Mouse (Mus musculus): ENCODE results near the gene AC129217.1. TPM values are rescaled to one million over a fixed set of nuclear protein-coding genes. Genes with fewer than 3 reads are reported as not detected.
"Not testable (repeated sequence)": the region's sequence is repeated elsewhere in the genome, so short reads cannot be mapped to it uniquely, and the experiment has no call there.

Gene AC129217.1
- total and polyA plus RNA-seq, 3 experiments, result not detected

DNA sequence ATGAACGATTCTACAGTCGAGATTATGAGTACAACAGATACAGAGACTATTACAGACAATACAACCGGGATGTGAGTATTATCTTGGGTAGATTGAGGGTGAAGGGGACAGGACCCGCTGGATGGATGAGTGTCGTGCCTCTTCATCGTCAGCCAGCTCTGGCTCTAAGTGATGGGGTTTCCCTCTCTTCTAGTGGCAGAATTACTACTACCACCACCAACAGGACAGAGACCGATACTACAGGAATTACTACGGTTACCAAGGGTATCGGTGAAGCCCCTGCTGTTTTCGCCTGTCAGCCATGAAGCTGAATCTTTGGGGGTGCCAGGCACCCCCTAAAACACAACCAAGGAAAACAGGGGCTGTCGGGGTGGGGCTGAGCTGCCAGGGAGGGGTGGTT lies 1.7 kb downstream of the AC129217.1 start:
- H3K27ac ChIP-seq, result no peak overlapping the region
- no peak overlapping the region for H3K9ac ChIP-seq (ENCODE audit: low read depth, low read length)
- peaks cover 2% of the 10 kb centered on the region; the same call in 1 of the 2 replicates for H3K79me2 ChIP-seq (replicated peaks; ENCODE audit: control insufficient read depth, insufficient read depth, low read length)
- DNase-seq, result no peak
- H3K4me1 ChIP-seq (ENCODE audit: control insufficient read depth, insufficient read depth, low read length), result no peaks in the 10 kb centered on the region
- no peaks in the 10 kb centered on the region for H3K27me3 ChIP-seq (ENCODE audit: control insufficient read depth, insufficient read depth, low read length)
- WGBS, result 84% methylated on average over 11 of the region's 11 CpGs
- H3K36me3 ChIP-seq (ENCODE audit: control insufficient read depth, insufficient read depth, low read length), result peaks cover 28% of the 10 kb centered on the region
- no peak overlapping the region for H3K4me3 ChIP-seq
- TF ChIP-seq POLR2A (IDR thresholded peaks at IDR 0.05; ENCODE audit: insufficient read depth, low read depth, low read length), result no peak
- TF ChIP-seq EP300 (IDR thresholded peaks at IDR 0.05; ENCODE audit: insufficient read depth, low read depth, low read length), result no peak
- no peak for TF ChIP-seq CTCF (IDR thresholded peaks at IDR 0.05)
- intact Hi-C loops (cut with DNase I), result no loop called here

DNA sequence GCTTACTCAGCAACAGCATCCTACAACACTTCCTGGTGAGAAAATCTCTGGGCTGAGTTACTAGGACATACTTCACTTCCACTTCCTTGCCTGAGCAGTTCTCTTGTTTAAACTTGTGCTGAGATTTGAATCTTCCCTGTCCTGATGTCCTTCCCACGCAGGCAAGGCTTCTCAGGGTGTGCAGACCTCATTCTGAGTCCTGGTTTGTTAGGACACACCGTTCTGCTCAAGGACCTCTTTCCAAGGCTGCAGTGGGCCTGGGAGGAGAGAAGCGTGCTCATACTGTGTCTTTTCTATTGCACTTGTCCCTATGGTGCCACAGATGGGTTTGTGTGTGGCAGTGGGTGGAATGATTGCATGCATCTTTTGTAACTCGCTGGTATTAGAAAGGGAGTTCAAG lies 3.4 kb downstream of the AC129217.1 start:
- intact Hi-C loops (cut with DNase I), result no loop called here
- no peaks in the 10 kb centered on the region for H3K27me3 ChIP-seq (ENCODE audit: control insufficient read depth, insufficient read depth, low read length)

DNA sequence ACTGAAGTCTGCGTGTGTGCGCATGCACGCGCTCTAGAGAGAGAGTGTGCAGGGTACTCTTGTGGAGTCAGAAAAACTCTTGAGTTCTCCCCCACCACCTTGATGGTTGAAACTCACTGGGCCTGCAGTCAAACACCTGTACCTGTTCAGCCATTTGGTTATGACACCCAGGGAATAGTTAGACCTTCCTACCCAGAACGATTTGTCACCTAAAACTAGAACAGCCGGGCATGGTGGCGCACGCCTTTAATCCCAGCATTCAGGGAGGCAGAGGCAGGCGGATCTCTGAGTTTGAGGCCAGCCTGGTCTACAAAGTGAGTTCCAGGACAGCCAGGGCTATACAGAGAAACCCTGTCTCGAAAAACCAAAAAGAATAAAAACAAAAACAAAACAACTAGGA lies 6.8 kb downstream of the AC129217.1 start:
- H3K4me3 ChIP-seq; H3K27ac ChIP-seq; H3K4me1 ChIP-seq (ENCODE audit: control insufficient read depth, insufficient read depth, low read length); H3K9ac ChIP-seq (ENCODE audit: low read depth, low read length); H3K36me3 ChIP-seq (ENCODE audit: control insufficient read depth, insufficient read depth, low read length); H3K27me3 ChIP-seq (ENCODE audit: control insufficient read depth, insufficient read depth, low read length); DNase-seq; H3K79me2 ChIP-seq (replicated peaks; ENCODE audit: control insufficient read depth, insufficient read depth, low read length): not testable (repeated sequence)
- intact Hi-C loops (cut with DNase I), result loop anchor here (2.0 kb wide), 1 partner anchor 14 kb away; no protein-coding TSS in a partner anchor
- 97% methylated on average over 10 of the region's 10 CpGs for WGBS

More for the DNA sequence above, 3.4 kb downstream of the AC129217.1 start:
- Histone ChIP-seq H3K79me2 (replicated peaks; ENCODE audit: control insufficient read depth, insufficient read depth, low read length) (no peaks in the 10 kb centered on the region), H3K4me1 (ENCODE audit: control insufficient read depth, insufficient read depth, low read length) (no peaks in the 10 kb centered on the region; the same call in 1 of the 2 replicates), H3K4me3 (no peak overlapping the region), H3K9ac (ENCODE audit: low read depth, low read length) (no peak overlapping the region), H3K36me3 (ENCODE audit: control insufficient read depth, insufficient read depth, low read length) (peaks cover 18% of the 10 kb centered on the region), H3K27ac (no peak overlapping the region)
- TF ChIP-seq POLR2A (IDR thresholded peaks at IDR 0.05; ENCODE audit: insufficient read depth, low read depth, low read length) (0 out of 2 replicates have a peak, but pooled peaks have one; percentile 8), CTCF (IDR thresholded peaks at IDR 0.05) (no peak)
- 84% methylated on average over 4 of the region's 4 CpGs for WGBS
- DNase-seq, result no peak

DNA sequence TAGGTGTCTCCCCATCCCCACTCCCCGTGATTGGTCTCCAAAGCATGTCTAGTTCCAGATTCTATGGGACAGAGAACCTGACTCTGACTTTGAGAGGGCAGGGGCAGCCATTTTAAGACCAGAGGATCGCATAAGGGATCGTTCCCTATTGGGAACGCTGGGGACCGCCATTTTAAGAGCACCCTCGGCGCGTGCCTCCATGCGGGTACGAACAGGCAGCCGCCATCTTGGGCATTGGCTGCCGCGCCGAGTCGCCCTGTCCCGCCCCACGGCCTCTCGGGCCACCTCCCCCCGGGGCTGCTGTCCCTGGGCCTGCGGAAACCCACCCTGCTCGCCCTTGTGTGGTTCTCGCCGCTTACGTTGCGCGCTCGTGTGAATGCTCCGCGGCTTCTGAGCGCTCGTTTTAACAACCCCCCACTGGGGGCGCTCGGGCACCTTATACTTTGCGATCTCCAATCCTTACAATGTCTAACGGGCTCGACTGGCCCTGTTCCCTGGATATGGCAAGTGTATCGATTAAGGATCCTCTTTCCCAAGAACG lies 7.7 kb downstream of the AC129217.1 start, which contains the start of gene Bscl2:
Gene Bscl2 (plus strand): TSS at position 217 of the 541 bp plus-strand sequence.
- peak; percentile 85 to 88 for DNase-seq
- intact Hi-C loops (cut with DNase I), result loop anchor here (2.0 kb wide), 1 partner anchor 15 kb away; no protein-coding TSS in a partner anchor
- Histone ChIP-seq H3K4me1 (ENCODE audit: control insufficient read depth, insufficient read depth, low read length) (peaks cover 5% of the 10 kb centered on the region; the same call in 1 of the 2 replicates), H3K36me3 (ENCODE audit: control insufficient read depth, insufficient read depth, low read length) (no peaks in the 10 kb centered on the region; the same call in 1 of the 2 replicates), H3K27me3 (ENCODE audit: control insufficient read depth, insufficient read depth, low read length) (no peaks in the 10 kb centered on the region), H3K79me2 (replicated peaks; ENCODE audit: control insufficient read depth, insufficient read depth, low read length) (no peaks in the 10 kb centered on the region), H3K9ac (ENCODE audit: low read depth, low read length) (peak within 1 kb of the TSS; percentile 76), H3K27ac (peak within 1 kb of the TSS; percentile 83), H3K4me3 (peak within 1 kb of the TSS; percentile 61)
- TF ChIP-seq EP300 (IDR thresholded peaks at IDR 0.05; ENCODE audit: insufficient read depth, low read depth, low read length) (peak; percentile 54; the same call in 1 of the 2 replicates), CTCF (IDR thresholded peaks at IDR 0.05) (peak; percentile 88), POLR2A (IDR thresholded peaks at IDR 0.05; ENCODE audit: insufficient read depth, low read depth, low read length) (no peak; the same call in none of the 2 replicates)
- WGBS, result under 1% methylated on average over 38 of the region's 38 CpGs

DNA sequence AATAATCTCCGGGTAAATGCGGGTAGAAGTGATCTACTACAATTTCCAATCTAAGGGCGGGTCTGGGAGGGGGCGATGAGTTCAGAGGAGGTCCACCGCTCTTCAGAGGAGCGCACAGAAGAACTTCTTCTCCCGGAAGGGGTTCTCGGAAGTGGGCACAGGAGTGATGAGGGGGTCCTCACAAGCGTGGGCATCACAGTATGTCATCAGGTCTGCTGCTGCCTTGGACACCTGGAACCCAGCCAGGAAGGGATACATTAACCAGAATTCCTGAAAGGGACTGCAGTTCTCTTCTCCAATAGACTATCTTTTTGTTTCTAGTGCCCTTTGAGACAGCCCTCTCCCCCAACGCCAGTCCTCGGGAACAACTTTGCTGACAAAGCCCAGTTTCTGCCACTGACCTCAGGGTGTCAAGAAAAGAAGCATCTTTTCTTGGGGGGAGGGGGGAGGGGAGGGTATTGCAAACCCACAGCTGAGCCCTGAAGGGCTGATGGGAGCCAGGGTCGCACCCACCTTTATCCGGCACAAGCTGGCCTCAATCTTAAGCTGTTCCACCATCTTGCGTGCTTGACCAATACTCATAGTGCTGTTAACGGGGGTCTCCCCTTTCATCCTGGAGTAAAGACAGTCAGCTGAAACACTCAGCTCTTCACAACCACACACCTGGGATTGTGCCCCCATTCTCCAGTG lies 8.6 kb downstream of the AC129217.1 start:
- no peaks in the 10 kb centered on the region for H3K36me3 ChIP-seq (ENCODE audit: control insufficient read depth, insufficient read depth, low read length)
- intact Hi-C loops (cut with DNase I), result no loop called here
- peak in 1 of 2 experiments; percentile 52 for DNase-seq
- no peaks in the 10 kb centered on the region for H3K79me2 ChIP-seq (replicated peaks; ENCODE audit: control insufficient read depth, insufficient read depth, low read length)
- WGBS, result 22% methylated on average over 15 of the region's 15 CpGs
- H3K4me1 ChIP-seq (ENCODE audit: control insufficient read depth, insufficient read depth, low read length), result peaks cover 5% of the 10 kb centered on the region; the same call in 1 of the 2 replicates
- peak overlapping the region; percentile 61 for H3K4me3 ChIP-seq
- no peaks in the 10 kb centered on the region for H3K27me3 ChIP-seq (ENCODE audit: control insufficient read depth, insufficient read depth, low read length)
- peak overlapping the region; percentile 83 for H3K27ac ChIP-seq
- TF ChIP-seq EP300 (IDR thresholded peaks at IDR 0.05; ENCODE audit: insufficient read depth, low read depth, low read length) (no peak), CTCF (IDR thresholded peaks at IDR 0.05) (no peak), POLR2A (IDR thresholded peaks at IDR 0.05; ENCODE audit: insufficient read depth, low read depth, low read length) (no peak)
- peak overlapping the region; percentile 76 for H3K9ac ChIP-seq (ENCODE audit: low read depth, low read length)

Data from heart, adult 2 months (tissue).